Mouse (Mus musculus) intestine, embryonic 16.5 days (tissue): ENCODE measurements at regions not wholly inside any gene's neighbourhood (a gene's known extent, or its start where the extent isn't known, plus 50 kb on each side); places are given as distances from the start of the nearest gene placed in this dataset.

Experiments
- ATAC-seq: fragments of 200-750 bp; cut with Nextera tagmentation; 2 replicates; pipeline ENCODE4 v1.8.0; 2017; ENCODE audit warnings: moderate TSS enrichment, moderate library complexity
- H3K27ac ChIP-seq: fragments of 300-500 bp; sonication (generic); 2 replicates; pipeline ENCODE4 v1.5.1; 2014; ENCODE audit warnings: mild to moderate bottlenecking, low read length
- H3K27me3 ChIP-seq: fragments of 300-500 bp; sonication (generic); replicated peaks from 2 replicates; pipeline ENCODE4 v1.6.1; 2014; ENCODE audit warnings: low read length, control low read depth, mixed read lengths; ENCODE audit not compliant: control insufficient read depth, insufficient read depth
- H3K36me3 ChIP-seq: fragments of 300-500 bp; sonication (generic); 2 replicates; pipeline ENCODE4 v1.6.1; 2014; ENCODE audit warnings: low read length, control low read depth; ENCODE audit not compliant: control insufficient read depth, insufficient read depth
- H3K4me1 ChIP-seq: fragments of 300-500 bp; sonication (generic); 2 replicates; pipeline ENCODE4 v1.6.1; 2014; ENCODE audit warnings: low read length, control low read depth, mixed read lengths; ENCODE audit not compliant: control insufficient read depth, insufficient read depth
- H3K4me2 ChIP-seq: fragments of 300-500 bp; sonication (generic); 2 replicates; pipeline ENCODE4 v1.6.1; 2014; ENCODE audit warnings: low read depth, low read length, control low read depth
- H3K4me3 ChIP-seq: fragments of 300-500 bp; sonication (generic); 2 replicates; pipeline ENCODE4 v1.5.1; 2014; ENCODE audit warnings: mild to moderate bottlenecking, low read length
- H3K9ac ChIP-seq: fragments of 300-500 bp; sonication (generic); 2 replicates; pipeline ENCODE4 v1.6.1; 2014; ENCODE audit warnings: low read depth, low read length
- H3K9me3 ChIP-seq: fragments of 300-500 bp; sonication (generic); 2 replicates; pipeline ENCODE4 v1.6.1; 2016; ENCODE audit warnings: low read length, control low read depth; ENCODE audit not compliant: control insufficient read depth
- WGBS: fragments of 180-500 bp; shearing (Covaris S2); extraction: QIAGEN DNeasy Blood & Tissue Kit; methylation state at CpG from one replicate; pipeline ENCODE4 v1.1.7; 2014; 5-methylcytosine and 5-hydroxymethylcytosine counted together

DNA sequence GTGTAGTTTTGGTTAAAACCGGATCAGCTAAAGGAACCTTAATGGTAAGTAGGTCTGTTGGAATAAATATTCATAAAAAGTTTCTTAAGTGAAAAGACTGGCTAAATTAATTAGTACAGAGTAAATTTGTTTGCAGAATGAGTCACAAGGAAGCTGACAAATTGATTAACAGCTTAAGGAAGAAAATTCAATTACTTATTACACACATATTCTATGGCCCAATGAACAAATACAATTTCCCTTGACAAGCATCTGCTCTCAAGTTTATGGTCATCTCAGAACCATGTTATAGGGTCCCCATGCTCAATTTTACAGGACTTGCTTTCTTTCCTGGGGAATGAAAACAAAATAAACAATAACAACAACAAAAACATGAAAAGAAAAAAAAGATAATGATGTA lies 231.4 kb upstream of the Frg1 start:
- no peak overlapping the region for H3K4me3 ChIP-seq
- no peaks in the 10 kb centered on the region for H3K4me1 ChIP-seq
- ATAC-seq: no peak
- no peaks in the 10 kb centered on the region for H3K9me3 ChIP-seq
- 84% methylated on average over 1 of the region's 1 CpGs for WGBS
- no peaks in the 10 kb centered on the region for H3K36me3 ChIP-seq
- no peak overlapping the region for H3K27ac ChIP-seq
- H3K4me2 ChIP-seq: no peak overlapping the region
- H3K27me3 ChIP-seq: no peaks in the 10 kb centered on the region
- H3K9ac ChIP-seq: no peak overlapping the region

DNA sequence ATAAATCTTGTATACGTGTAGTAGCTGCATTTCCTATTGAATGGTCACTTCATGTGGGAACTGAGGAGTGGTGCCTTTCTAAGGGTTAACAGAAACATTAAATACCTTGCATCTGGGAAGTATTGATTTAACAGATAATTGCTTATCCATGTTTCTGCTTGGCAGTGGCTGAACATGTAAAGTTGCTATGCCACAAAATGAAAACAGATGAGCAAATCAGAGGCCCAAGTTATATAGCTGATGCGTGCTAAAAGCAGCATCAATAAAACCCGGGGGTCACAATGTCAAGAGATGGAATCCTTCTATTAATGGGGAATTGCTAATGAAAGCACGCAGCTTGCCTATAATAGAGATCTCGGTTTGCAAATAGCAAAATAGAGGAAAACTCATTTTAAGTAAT lies 227.8 kb upstream of the Frg1 start:
- WGBS: 78% methylated on average over 5 of the region's 5 CpGs
- no peak for ATAC-seq

DNA sequence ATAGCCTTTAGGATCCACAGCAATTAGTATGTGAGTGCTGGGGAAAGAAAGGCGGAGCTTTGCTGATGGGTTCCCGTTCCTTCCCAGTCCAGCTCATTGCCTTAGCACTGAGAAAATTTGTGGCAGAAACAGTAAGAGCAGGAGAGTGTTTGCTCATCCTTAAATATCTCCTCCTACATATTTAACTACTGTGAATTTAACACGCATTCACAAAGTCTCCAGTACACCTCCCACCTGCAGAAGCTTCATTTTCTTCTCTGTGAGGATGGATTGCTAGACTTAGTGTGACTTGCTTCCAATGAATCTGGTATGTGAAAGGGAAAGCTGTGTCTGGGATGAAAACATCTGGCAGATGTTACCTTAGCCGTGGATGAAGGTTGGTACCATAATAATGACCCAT lies 207.0 kb upstream of the Frg1 start:
- Histone ChIP-seq H3K4me2 (no peak overlapping the region), H3K36me3 (no peaks in the 10 kb centered on the region), H3K4me1 (no peaks in the 10 kb centered on the region), H3K9ac (no peak overlapping the region), H3K27me3 (no peaks in the 10 kb centered on the region), H3K9me3 (no peaks in the 10 kb centered on the region), H3K4me3 (no peak overlapping the region), H3K27ac (no peak overlapping the region)
- no peak for ATAC-seq
- WGBS: 76% methylated on average over 4 of the region's 4 CpGs

More for the DNA sequence above, 227.8 kb upstream of the Frg1 start:
- H3K4me1 ChIP-seq: no peaks in the 10 kb centered on the region
- no peak overlapping the region for H3K9ac ChIP-seq
- H3K4me2 ChIP-seq: no peak overlapping the region
- no peak overlapping the region for H3K27ac ChIP-seq
- H3K4me3 ChIP-seq: no peak overlapping the region
- no peaks in the 10 kb centered on the region for H3K36me3 ChIP-seq
- H3K27me3 ChIP-seq: no peaks in the 10 kb centered on the region
- no peaks in the 10 kb centered on the region for H3K9me3 ChIP-seq

DNA sequence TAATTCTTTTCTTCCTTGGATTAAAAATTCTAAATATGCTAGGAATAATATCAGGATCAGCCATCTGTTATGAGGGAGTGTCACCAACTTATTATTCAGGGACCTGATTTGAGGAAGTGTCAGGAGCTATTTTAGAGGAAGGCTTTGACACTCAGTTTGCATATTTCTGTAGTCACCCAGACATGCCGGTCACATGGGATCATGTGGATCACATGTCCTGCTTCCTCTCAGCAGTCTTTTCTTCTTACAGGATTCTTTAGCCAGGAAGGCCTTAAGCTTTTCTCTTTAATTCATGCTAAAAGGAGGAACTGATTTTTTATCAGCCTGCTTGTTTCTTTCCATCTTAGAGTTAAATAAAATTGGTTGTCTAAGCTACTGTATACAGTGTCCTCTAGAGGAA lies 183.4 kb upstream of the Frg1 start:
- ATAC-seq: no peak
- Histone ChIP-seq H3K9ac (no peak overlapping the region), H3K9me3 (no peaks in the 10 kb centered on the region), H3K36me3 (no peaks in the 10 kb centered on the region), H3K27me3 (no peaks in the 10 kb centered on the region), H3K27ac (no peak overlapping the region), H3K4me3 (no peak overlapping the region), H3K4me1 (no peaks in the 10 kb centered on the region), H3K4me2 (no peak overlapping the region)
- WGBS: 94% methylated on average over 1 of the region's 1 CpGs

DNA sequence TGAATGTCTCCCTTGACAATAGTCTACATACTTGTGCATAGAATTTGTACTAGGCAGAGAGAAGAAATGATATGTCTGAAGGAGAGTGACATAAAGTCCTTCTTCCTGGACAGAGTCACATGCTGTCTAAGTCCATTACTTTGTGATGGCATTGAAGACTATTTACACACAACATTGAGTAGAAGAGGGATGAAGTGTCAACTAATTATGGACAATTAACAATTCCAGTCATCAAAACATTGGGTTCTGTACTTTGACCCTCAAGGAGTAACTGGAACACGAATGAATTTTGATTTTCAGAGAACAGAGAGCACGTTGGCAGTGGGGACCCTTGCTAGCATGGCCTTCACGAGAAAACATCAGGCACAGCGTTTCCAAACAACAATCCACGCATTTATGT lies 177.6 kb upstream of the Frg1 start:
- Histone ChIP-seq H3K27me3 (no peaks in the 10 kb centered on the region), H3K27ac (no peak overlapping the region), H3K9ac (no peak overlapping the region), H3K4me2 (no peak overlapping the region), H3K36me3 (no peaks in the 10 kb centered on the region), H3K4me3 (no peak overlapping the region), H3K9me3 (no peaks in the 10 kb centered on the region), H3K4me1 (no peaks in the 10 kb centered on the region)
- 88% methylated on average over 5 of the region's 5 CpGs for WGBS
- no peak for ATAC-seq

DNA sequence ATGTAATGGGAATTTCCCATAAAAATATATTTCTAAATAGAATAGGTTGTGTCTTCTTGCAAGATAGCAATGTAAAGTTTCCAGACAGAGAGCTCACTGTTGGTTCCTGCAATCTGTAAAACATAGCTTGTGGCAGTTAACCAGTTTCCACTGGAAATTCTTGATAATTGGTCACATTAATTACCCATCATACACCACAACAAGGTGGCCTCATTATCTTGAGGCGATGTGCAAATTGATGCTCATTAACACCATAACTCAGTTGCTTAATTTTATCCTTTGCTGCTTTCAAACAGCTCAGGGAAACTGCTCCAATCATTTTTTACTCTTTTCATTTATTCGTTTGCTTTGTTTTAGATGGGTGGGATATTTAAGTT lies 176.8 kb upstream of the Frg1 start:
- no peak for ATAC-seq
- Histone ChIP-seq H3K4me3 (no peak overlapping the region), H3K9ac (no peak overlapping the region), H3K27me3 (no peaks in the 10 kb centered on the region), H3K27ac (no peak overlapping the region), H3K9me3 (no peaks in the 10 kb centered on the region), H3K4me2 (no peak overlapping the region), H3K36me3 (no peaks in the 10 kb centered on the region), H3K4me1 (no peaks in the 10 kb centered on the region)
- WGBS: 72% methylated on average over 2 of the region's 2 CpGs

DNA sequence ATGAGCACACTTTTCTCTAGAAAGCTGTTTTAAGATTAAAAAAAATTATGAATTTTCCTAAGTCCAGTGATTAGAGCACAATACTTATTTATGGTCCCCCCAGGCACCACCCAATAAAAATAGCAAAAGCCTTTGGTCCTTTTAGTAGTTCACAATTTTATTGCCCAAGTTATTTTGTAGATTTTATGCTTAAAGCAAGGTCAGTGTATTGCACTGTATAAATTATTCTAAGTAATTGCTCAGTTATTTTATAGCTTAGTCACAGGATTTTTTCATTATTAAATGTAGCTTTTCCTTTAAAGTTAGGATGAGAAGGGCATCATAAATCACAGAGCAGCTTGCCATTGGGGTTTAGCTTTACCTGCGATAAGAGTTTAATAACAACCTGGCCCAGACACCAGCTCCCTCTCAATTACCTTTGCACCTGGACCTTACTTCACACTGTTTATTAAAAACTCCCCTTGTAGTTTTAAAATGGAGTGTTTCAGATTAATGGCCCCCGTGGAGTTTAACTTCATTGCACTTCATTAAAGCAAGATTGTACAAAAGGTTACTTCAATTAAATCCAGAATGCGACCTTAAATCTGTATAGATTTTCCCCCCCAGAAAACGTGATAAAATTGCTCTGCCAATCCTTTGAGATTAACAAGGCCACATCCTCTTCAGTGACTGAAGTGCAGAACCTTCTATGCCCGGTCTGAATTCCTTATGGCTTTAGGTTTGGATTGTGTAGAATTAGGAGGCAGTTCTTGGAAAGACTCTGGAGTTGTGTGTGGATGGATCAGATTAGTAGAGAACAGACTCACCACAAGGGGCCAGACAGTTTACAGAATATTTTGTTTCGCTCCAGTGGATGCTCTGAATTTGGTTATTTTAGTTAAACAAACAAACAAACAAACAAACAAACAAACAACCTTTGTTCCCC lies 176.1 kb upstream of the Frg1 start:
- Histone ChIP-seq H3K4me1 (no peaks in the 10 kb centered on the region), H3K36me3 (no peaks in the 10 kb centered on the region), H3K9ac (no peak overlapping the region), H3K4me2 (no peak overlapping the region), H3K27me3 (no peaks in the 10 kb centered on the region), H3K4me3 (no peak overlapping the region), H3K9me3 (no peaks in the 10 kb centered on the region), H3K27ac (no peak overlapping the region)
- ATAC-seq: no peak
- 48% methylated on average over 6 of the region's 6 CpGs for WGBS

DNA sequence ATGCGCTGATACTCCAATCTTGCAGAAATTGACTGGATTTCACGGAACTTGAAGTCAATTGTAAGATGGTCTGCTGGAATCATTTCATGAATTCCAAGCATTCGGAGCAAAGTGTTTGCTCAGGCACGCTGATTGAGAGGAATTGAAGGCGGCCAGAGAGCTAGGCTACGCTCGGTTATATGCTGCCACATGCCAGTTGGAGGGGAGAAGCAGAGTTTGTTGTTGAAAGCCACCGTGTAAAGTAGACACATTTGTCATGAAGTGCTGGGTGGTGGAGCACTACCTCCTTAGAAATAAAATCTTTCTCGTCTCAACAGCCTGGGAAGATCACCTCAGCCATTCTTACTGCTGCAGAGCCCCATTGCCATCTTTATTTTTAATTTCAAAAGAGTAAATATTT lies 175.3 kb upstream of the Frg1 start:
- Histone ChIP-seq H3K4me2 (no peak overlapping the region), H3K4me1 (no peaks in the 10 kb centered on the region), H3K9ac (no peak overlapping the region), H3K4me3 (no peak overlapping the region), H3K36me3 (no peaks in the 10 kb centered on the region), H3K9me3 (no peaks in the 10 kb centered on the region), H3K27ac (no peak overlapping the region), H3K27me3 (no peaks in the 10 kb centered on the region)
- 34% methylated on average over 9 of the region's 9 CpGs for whole genome bisulfite sequencing
- no peak for ATAC-seq

DNA sequence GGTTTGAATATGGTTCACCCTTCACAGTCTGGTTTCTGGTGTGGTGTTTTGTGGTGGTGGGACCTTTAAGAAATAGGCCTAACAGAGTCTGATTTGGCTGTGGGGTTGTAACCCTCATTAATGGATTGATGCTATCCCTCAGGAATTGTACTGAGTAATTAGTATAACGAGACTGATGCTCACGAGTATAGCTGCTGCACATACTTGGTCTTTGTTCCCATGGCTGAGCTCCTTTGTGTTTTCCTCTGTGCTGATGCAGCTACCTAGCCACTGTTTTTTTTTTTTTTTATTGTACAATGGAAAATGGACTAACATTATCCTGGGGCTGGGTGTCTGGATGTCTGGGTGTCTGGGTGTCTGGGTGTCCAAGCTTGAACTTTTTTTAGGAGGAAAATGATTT lies 171.3 kb upstream of the Frg1 start:
- Histone ChIP-seq H3K9me3 (no peaks in the 10 kb centered on the region), H3K27me3 (no peaks in the 10 kb centered on the region), H3K4me2 (no peak overlapping the region), H3K27ac (no peak overlapping the region), H3K9ac (no peak overlapping the region), H3K4me1 (no peaks in the 10 kb centered on the region), H3K36me3 (no peaks in the 10 kb centered on the region), H3K4me3 (no peak overlapping the region)
- 82% methylated on average over 2 of the region's 2 CpGs for WGBS
- ATAC-seq: no peak
